Mouse (Mus musculus): ENCODE measurements around the gene Olfr617. TPM values are rescaled to one million over a fixed set of nuclear protein-coding genes. Genes with fewer than 3 reads are reported as not detected.
"Not testable (repeated sequence)": the region's sequence is repeated elsewhere in the genome, so short reads cannot be mapped to it uniquely, and the experiment has no call there.

Gene Olfr617
- not detected in 2 replicates for polyA plus RNA-seq (2015; fragmentation: Nextera tagmentation; extraction: Ambion mirVana)

- WGBS, result 93% methylated on average over 1 of the region's 1 CpGs
- H3K4me3 ChIP-seq, result no peak within 1 kb of the TSS
- H3K36me3 ChIP-seq, result no peaks in the 10 kb centered on the region
- no peaks in the 10 kb centered on the region for H3K27me3 ChIP-seq
- no peak for ATAC-seq (ENCODE audit: low FRiP score, low read depth)
- H3K9ac ChIP-seq, result no peak within 1 kb of the TSS
- H3K4me1 ChIP-seq, result no peaks in the 10 kb centered on the region
- H3K4me2 ChIP-seq (replicated peaks), result no peak within 1 kb of the TSS
- H3K9me3 ChIP-seq, result no peaks in the 10 kb centered on the region
- no peak within 1 kb of the TSS for H3K27ac ChIP-seq
Measured at GRCm38 (mm10) chr7:103572761-103573160, at the start of gene Olfr617. Gene Olfr617 (plus strand): TSS chr7:103573061.

GRCm38 (mm10) chr7:103542617-103543016, 30.2 kb upstream of the Olfr617 start, which contains the start of gene Olfr612:
Gene Olfr612 (minus strand): TSS chr7:103542717.
- not testable (repeated sequence) for H3K4me3 ChIP-seq; H3K9me3 ChIP-seq; H3K36me3 ChIP-seq; H3K9ac ChIP-seq; H3K27me3 ChIP-seq; H3K4me1 ChIP-seq; ATAC-seq (ENCODE audit: low FRiP score, low read depth); H3K27ac ChIP-seq; H3K4me2 ChIP-seq (replicated peaks)
- 89% methylated on average over 2 of the region's 2 CpGs for WGBS

GRCm38 (mm10) chr7:103547774-103548173, 25.1 kb upstream of the Olfr617 start, which contains the start of gene Olfr613:
Gene Olfr613 (plus strand): TSS chr7:103548074.
- 71% methylated on average over 2 of the region's 2 CpGs for WGBS
- no peak for ATAC-seq (ENCODE audit: low FRiP score, low read depth)
- H3K9me3 ChIP-seq, result 0 out of 2 replicates have a peak, but pooled peaks cover 4% of the 10 kb centered on the region

GRCm38 (mm10) chr7:103555779-103556178, 17.1 kb upstream of the Olfr617 start, which contains the start of gene Olfr615:
Gene Olfr615 (plus strand): TSS chr7:103556079.
- no peak within 1 kb of the TSS for H3K27ac ChIP-seq
- WGBS, result 90% methylated on average over 2 of the region's 2 CpGs

More at GRCm38 (mm10) chr7:103547774-103548173, 25.1 kb upstream of the Olfr617 start, which contains the start of gene Olfr613:
- no peaks in the 10 kb centered on the region for H3K4me1 ChIP-seq
- no peak within 1 kb of the TSS for H3K27ac ChIP-seq
- no peaks in the 10 kb centered on the region for H3K27me3 ChIP-seq
- no peak within 1 kb of the TSS for H3K4me3 ChIP-seq
- no peak within 1 kb of the TSS for H3K4me2 ChIP-seq (replicated peaks)
- H3K9ac ChIP-seq, result no peak within 1 kb of the TSS
- no peaks in the 10 kb centered on the region for H3K36me3 ChIP-seq

GRCm38 (mm10) chr7:103569043-103569442, 3.8 kb upstream of the Olfr617 start, which contains the start of gene Olfr616:
Gene Olfr616 (minus strand): TSS chr7:103569143.
- Histone ChIP-seq H3K27ac (no peak within 1 kb of the TSS), H3K36me3 (no peaks in the 10 kb centered on the region), H3K9ac (no peak within 1 kb of the TSS), H3K4me3 (no peak within 1 kb of the TSS), H3K4me2 (replicated peaks) (no peak within 1 kb of the TSS), H3K27me3 (no peaks in the 10 kb centered on the region), H3K4me1 (no peaks in the 10 kb centered on the region), H3K9me3 (no peaks in the 10 kb centered on the region)
- no peak for ATAC-seq (ENCODE audit: low FRiP score, low read depth)
- WGBS, result 73% methylated on average over 3 of the region's 3 CpGs

More at GRCm38 (mm10) chr7:103555779-103556178, 17.1 kb upstream of the Olfr617 start, which contains the start of gene Olfr615:
- Histone ChIP-seq H3K4me3 (no peak within 1 kb of the TSS), H3K9ac (no peak within 1 kb of the TSS), H3K36me3 (no peaks in the 10 kb centered on the region), H3K27me3 (no peaks in the 10 kb centered on the region), H3K4me1 (no peaks in the 10 kb centered on the region), H3K4me2 (replicated peaks) (no peak within 1 kb of the TSS), H3K9me3 (no peaks in the 10 kb centered on the region)
- ATAC-seq (ENCODE audit: low FRiP score, low read depth), result no peak

- Histone ChIP-seq H3K27me3 (no peaks in the 10 kb centered on the region), H3K9ac (no peak within 1 kb of the TSS), H3K4me2 (replicated peaks) (no peak within 1 kb of the TSS), H3K4me1 (no peaks in the 10 kb centered on the region), H3K4me3 (no peak within 1 kb of the TSS), H3K9me3 (no peaks in the 10 kb centered on the region), H3K36me3 (no peaks in the 10 kb centered on the region), H3K27ac (no peak within 1 kb of the TSS)
- WGBS, result 57% methylated on average over 2 of the region's 2 CpGs
- no peak for ATAC-seq (ENCODE audit: low FRiP score, low read depth)
Measured at GRCm38 (mm10) chr7:103589803-103590202, 16.9 kb downstream of the Olfr617 start, which contains the start of gene Olfr618. Gene Olfr618 (plus strand): TSS chr7:103590103.

- ATAC-seq (ENCODE audit: low FRiP score, low read depth), result no peak
- Histone ChIP-seq H3K9ac (no peak within 1 kb of the TSS), H3K4me2 (replicated peaks) (no peak within 1 kb of the TSS), H3K9me3 (no peaks in the 10 kb centered on the region), H3K4me1 (no peaks in the 10 kb centered on the region), H3K27ac (no peak within 1 kb of the TSS), H3K4me3 (no peak within 1 kb of the TSS), H3K36me3 (no peaks in the 10 kb centered on the region), H3K27me3 (no peaks in the 10 kb centered on the region)
Measured at GRCm38 (mm10) chr7:103600275-103600674, 27.4 kb downstream of the Olfr617 start, which contains the start of gene Olfr619. Gene Olfr619 (plus strand): TSS chr7:103600575.

GRCm38 (mm10) chr7:103607425-103607824, 34.6 kb downstream of the Olfr617 start:
- no peak for ATAC-seq (ENCODE audit: low FRiP score, low read depth)
- Histone ChIP-seq H3K27me3 (no peaks in the 10 kb centered on the region), H3K4me1 (no peaks in the 10 kb centered on the region), H3K4me2 (replicated peaks) (no peak overlapping the region), H3K27ac (no peak overlapping the region), H3K36me3 (no peaks in the 10 kb centered on the region), H3K9me3 (no peaks in the 10 kb centered on the region), H3K9ac (no peak overlapping the region), H3K4me3 (no peak overlapping the region)
- WGBS, result 79% methylated on average over 2 of the region's 2 CpGs

- Histone ChIP-seq H3K4me1 (no peaks in the 10 kb centered on the region), H3K27me3 (no peaks in the 10 kb centered on the region), H3K27ac (no peak within 1 kb of the TSS), H3K36me3 (no peaks in the 10 kb centered on the region), H3K9ac (no peak within 1 kb of the TSS), H3K4me3 (no peak within 1 kb of the TSS), H3K4me2 (replicated peaks) (no peak within 1 kb of the TSS), H3K9me3 (no peaks in the 10 kb centered on the region)
- 77% methylated on average over 2 of the region's 2 CpGs for WGBS
- ATAC-seq (ENCODE audit: low FRiP score, low read depth), result no peak
Measured at GRCm38 (mm10) chr7:103612434-103612833, 39.6 kb downstream of the Olfr617 start, which contains the start of gene Olfr620. Gene Olfr620 (minus strand): TSS chr7:103612534.

Small RNA genes within 50 kb of the gene (microRNA-seq; reads per million reads assigned to microRNA genes)
- gene Gm26506, result not detected

Other genes with a start within 250 kb of the Olfr617 start
- gene Olfr598, start 249.5 kb upstream of the Olfr617 start, polyA plus RNA-seq (2015; fragmentation: Nextera tagmentation; extraction: Ambion mirVana), result not detected in 2 replicates
- gene Olfr599, start 237.1 kb upstream of the Olfr617 start, polyA plus RNA-seq (2015; fragmentation: Nextera tagmentation; extraction: Ambion mirVana), result not detected in 2 replicates
- gene Olfr600, start 223.4 kb upstream of the Olfr617 start, polyA plus RNA-seq (2015; fragmentation: Nextera tagmentation; extraction: Ambion mirVana), result not detected in 2 replicates
- not detected in 2 replicates for gene Olfr601, start 210.4 kb upstream of the Olfr617 start, polyA plus RNA-seq (2015; fragmentation: Nextera tagmentation; extraction: Ambion mirVana)
- gene Olfr603, start 186.9 kb upstream of the Olfr617 start, polyA plus RNA-seq (2015; fragmentation: Nextera tagmentation; extraction: Ambion mirVana), result not detected in 2 replicates
- not detected in 2 replicates for gene Usp17lc, start 158.0 kb upstream of the Olfr617 start, polyA plus RNA-seq (2015; fragmentation: Nextera tagmentation; extraction: Ambion mirVana)
- gene Olfr605, start 127.6 kb upstream of the Olfr617 start, polyA plus RNA-seq (2015; fragmentation: Nextera tagmentation; extraction: Ambion mirVana), result not detected in 2 replicates
- not detected in 2 replicates for gene Olfr606, start 124.0 kb upstream of the Olfr617 start, polyA plus RNA-seq (2015; fragmentation: Nextera tagmentation; extraction: Ambion mirVana)
- not detected in 2 replicates for gene Olfr607, start 108.9 kb upstream of the Olfr617 start, polyA plus RNA-seq (2015; fragmentation: Nextera tagmentation; extraction: Ambion mirVana)
- not detected in 2 replicates for gene Olfr608, start 103.2 kb upstream of the Olfr617 start, polyA plus RNA-seq (2015; fragmentation: Nextera tagmentation; extraction: Ambion mirVana)
- gene Olfr609, start 75.0 kb upstream of the Olfr617 start, polyA plus RNA-seq (2015; fragmentation: Nextera tagmentation; extraction: Ambion mirVana), result not detected in 2 replicates
- not detected in 2 replicates for gene Olfr610, start 60.9 kb upstream of the Olfr617 start, polyA plus RNA-seq (2015; fragmentation: Nextera tagmentation; extraction: Ambion mirVana)
- not detected in 2 replicates for gene Olfr611, start 52.2 kb upstream of the Olfr617 start, polyA plus RNA-seq (2015; fragmentation: Nextera tagmentation; extraction: Ambion mirVana)
- not detected in 2 replicates for gene Olfr612, start 30.3 kb upstream of the Olfr617 start, polyA plus RNA-seq (2015; fragmentation: Nextera tagmentation; extraction: Ambion mirVana)
- gene Olfr613, start 25.0 kb upstream of the Olfr617 start, polyA plus RNA-seq (2015; fragmentation: Nextera tagmentation; extraction: Ambion mirVana), result not detected in 2 replicates
- gene Olfr615, start 17.0 kb upstream of the Olfr617 start, polyA plus RNA-seq (2015; fragmentation: Nextera tagmentation; extraction: Ambion mirVana), result not detected in 2 replicates
- not detected in 2 replicates for gene Olfr616, start 3.9 kb upstream of the Olfr617 start, polyA plus RNA-seq (2015; fragmentation: Nextera tagmentation; extraction: Ambion mirVana)
- gene Olfr618, start 17.0 kb downstream of the Olfr617 start, polyA plus RNA-seq (2015; fragmentation: Nextera tagmentation; extraction: Ambion mirVana), result not detected in 2 replicates
- gene Olfr619, start 27.5 kb downstream of the Olfr617 start, polyA plus RNA-seq (2015; fragmentation: Nextera tagmentation; extraction: Ambion mirVana), result not detected in 2 replicates
- gene Olfr620, start 39.5 kb downstream of the Olfr617 start, polyA plus RNA-seq (2015; fragmentation: Nextera tagmentation; extraction: Ambion mirVana), result not detected in 2 replicates
- gene Olfr622, start 69.6 kb downstream of the Olfr617 start, polyA plus RNA-seq (2015; fragmentation: Nextera tagmentation; extraction: Ambion mirVana), result not detected in 2 replicates
- gene Olfr623, start 90.6 kb downstream of the Olfr617 start, polyA plus RNA-seq (2015; fragmentation: Nextera tagmentation; extraction: Ambion mirVana), result not detected in 2 replicates
- 0.08 TPM in 1 of 2 replicates, not detected in the other for gene Olfr624, start 98.1 kb downstream of the Olfr617 start, polyA plus RNA-seq (2015; fragmentation: Nextera tagmentation; extraction: Ambion mirVana)
- not detected in 2 replicates for gene Olfr625-ps1, start 109.7 kb downstream of the Olfr617 start, polyA plus RNA-seq (2015; fragmentation: Nextera tagmentation; extraction: Ambion mirVana)
- not detected in 2 replicates for gene Olfr243, start 141.6 kb downstream of the Olfr617 start, polyA plus RNA-seq (2015; fragmentation: Nextera tagmentation; extraction: Ambion mirVana)
- not detected in 2 replicates for gene Olfr628, start 157.3 kb downstream of the Olfr617 start, polyA plus RNA-seq (2015; fragmentation: Nextera tagmentation; extraction: Ambion mirVana)
- not detected in 2 replicates for gene Olfr629, start 171.9 kb downstream of the Olfr617 start, polyA plus RNA-seq (2015; fragmentation: Nextera tagmentation; extraction: Ambion mirVana)
- gene Olfr630, start 184.3 kb downstream of the Olfr617 start, polyA plus RNA-seq (2015; fragmentation: Nextera tagmentation; extraction: Ambion mirVana), result not detected in 2 replicates
- not detected in 2 replicates for gene Olfr69, start 198.5 kb downstream of the Olfr617 start, polyA plus RNA-seq (2015; fragmentation: Nextera tagmentation; extraction: Ambion mirVana)
- not detected in 2 replicates for gene Olfr68, start 206.6 kb downstream of the Olfr617 start, polyA plus RNA-seq (2015; fragmentation: Nextera tagmentation; extraction: Ambion mirVana)
- not detected in 2 replicates for gene Olfr67, start 218.8 kb downstream of the Olfr617 start, polyA plus RNA-seq (2015; fragmentation: Nextera tagmentation; extraction: Ambion mirVana)
- gene Hbb-bt, start 240.9 kb downstream of the Olfr617 start, polyA plus RNA-seq (2015; fragmentation: Nextera tagmentation; extraction: Ambion mirVana), result 1,810 and 1,860 TPM in 2 replicates